In the genomic region with DNA sequence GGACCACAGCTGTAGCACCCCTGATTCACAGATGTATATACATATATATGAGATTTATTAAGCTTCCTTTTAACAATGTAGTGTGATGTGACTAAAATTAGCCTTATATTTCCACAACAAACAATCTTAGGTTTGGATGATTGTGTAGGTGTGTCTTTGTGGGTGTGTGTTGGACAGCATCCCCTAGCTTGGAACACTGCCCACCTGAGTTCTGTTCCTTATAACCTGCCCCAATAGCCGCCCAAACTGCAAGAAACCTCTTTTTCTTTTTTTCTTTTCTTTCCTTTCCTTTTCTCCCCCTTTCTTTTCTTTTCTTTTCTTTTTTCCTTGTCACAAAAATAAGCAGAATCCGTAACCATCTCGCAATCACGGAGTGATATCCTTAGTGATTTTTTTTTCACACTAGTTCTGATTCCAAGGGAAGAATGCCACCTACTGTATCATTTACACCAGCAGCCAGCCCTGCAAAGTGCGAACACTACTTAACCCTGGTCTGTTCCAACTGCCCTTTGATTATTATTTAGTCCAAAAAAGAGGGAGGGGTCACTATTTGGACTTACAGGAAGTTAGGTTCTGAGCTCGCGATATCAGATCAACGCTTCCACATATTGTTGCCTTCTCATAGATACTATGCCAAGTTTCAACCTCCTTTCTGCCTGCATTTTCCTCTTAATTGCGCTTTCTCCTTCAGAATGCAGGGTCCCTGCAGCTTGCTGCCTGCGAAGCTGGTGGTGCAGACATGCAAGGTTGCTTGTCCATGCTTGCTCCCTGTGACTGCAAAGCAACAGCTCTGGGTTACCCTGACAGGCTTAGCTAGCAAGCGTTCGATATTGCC, we compare ENCODE assay signal across 8 mouse cellular contexts. TPM values are rescaled to one million over a fixed set of nuclear protein-coding genes. Genes with fewer than 3 reads are reported as not detected.
A peak's percentile ranks its signal among the peaks of the same experiment; 100 is the strongest.
DNase-seq lines count a peak whose midpoint lies in the region; ATAC-seq and TF ChIP-seq lines count a peak whose summit lies in the region.

No protein-coding gene starts in this region.

- H3K27me3 ChIP-seq in heart, embryonic 10.5 days (ENCODE audit: insufficient read depth, poor library complexity, severe bottlenecking), result peaks cover 72% of the 10 kb centered on the region
- peaks cover 85% of the 10 kb centered on the region for H3K27me3 ChIP-seq in embryonic facial prominence, embryonic 13.5 days
- peaks cover 16% of the 10 kb centered on the region for H3K27me3 ChIP-seq in intestine, embryonic 15.5 days (replicated peaks)
- peaks cover 51% of the 10 kb centered on the region for H3K27me3 ChIP-seq in liver, embryonic 16.5 days (ENCODE audit: control insufficient read depth, insufficient read depth, low read depth, low read length)
- peaks cover 19% of the 10 kb centered on the region for H3K27me3 ChIP-seq in small intestine, adult 2 months (ENCODE audit: control insufficient read depth, insufficient read depth, low read length)

- peaks cover 21% of the 10 kb centered on the region for H3K4me1 ChIP-seq in heart, embryonic 10.5 days
- H3K4me1 ChIP-seq in embryonic facial prominence, embryonic 13.5 days, result peaks cover 20% of the 10 kb centered on the region
- H3K4me1 ChIP-seq in intestine, embryonic 15.5 days (replicated peaks), result peaks cover 16% of the 10 kb centered on the region
- H3K4me1 ChIP-seq in liver, embryonic 16.5 days (ENCODE audit: control insufficient read depth, low read depth, low read length), result peaks cover 7% of the 10 kb centered on the region
- H3K4me1 ChIP-seq in small intestine, adult 2 months (ENCODE audit: control insufficient read depth, insufficient read depth, insufficient read length, low read length), result peaks cover 8% of the 10 kb centered on the region

- no peak for TF ChIP-seq POLR2A in small intestine, adult 2 months (IDR thresholded peaks at IDR 0.05; ENCODE audit: low read depth, low read length)

- TF ChIP-seq CTCF in small intestine, adult 2 months (IDR thresholded peaks at IDR 0.05; ENCODE audit: extremely low read depth, insufficient read length, insufficient replicate concordance, low read depth, low read length), result no peak

- peak overlapping the region; percentile 84 for H3K4me3 ChIP-seq in heart, embryonic 10.5 days
- peak overlapping the region; percentile 68 for H3K4me3 ChIP-seq in embryonic facial prominence, embryonic 13.5 days
- peak overlapping the region; percentile 69 for H3K4me3 ChIP-seq in intestine, embryonic 15.5 days (replicated peaks)
- H3K4me3 ChIP-seq in liver, embryonic 16.5 days (ENCODE audit: low read depth, low read length), result peak overlapping the region; percentile 59
- peak overlapping the region; percentile 64 for H3K4me3 ChIP-seq in small intestine, adult 2 months (ENCODE audit: low read depth, low read length)

- ATAC-seq in embryonic facial prominence, embryonic 13.5 days (ENCODE audit: insufficient number of reproducible peaks, insufficient read depth, low FRiP score, low TSS enrichment, low read depth), result no peak
- peak; percentile 48 for ATAC-seq in intestine, embryonic 15.5 days
- peak; percentile 22; the same call in 1 of the 2 replicates for ATAC-seq in liver, embryonic 16.5 days (ENCODE audit: low read depth)

- peak overlapping the region; percentile 91 for H3K4me2 ChIP-seq in embryonic facial prominence, embryonic 13.5 days
- peak overlapping the region; percentile 95 for H3K4me2 ChIP-seq in intestine, embryonic 15.5 days (replicated peaks)
- peak overlapping the region; percentile 75 for H3K4me2 ChIP-seq in liver, embryonic 16.5 days (ENCODE audit: low read depth, low read length)

- no peak for DNase-seq in heart, embryonic 10.5 days (ENCODE audit: low spot score)
- no peak for DNase-seq in heart, postnatal 4 days
- peak; percentile 57 for DNase-seq in Muller cell, postnatal 12 days (ENCODE audit: inconsistent ontology term)
- DNase-seq in thymus, postnatal 0 days (ENCODE audit: low spot score), result no peak

- peak overlapping the region; percentile 81 for H3K27ac ChIP-seq in heart, embryonic 10.5 days
- no peak overlapping the region for H3K27ac ChIP-seq in embryonic facial prominence, embryonic 13.5 days
- 0 out of 2 replicates have a peak overlapping the region, but pooled peaks have one; percentile 11 for H3K27ac ChIP-seq in intestine, embryonic 15.5 days
- H3K27ac ChIP-seq in liver, embryonic 16.5 days (ENCODE audit: low read length), result no peak overlapping the region
- H3K27ac ChIP-seq in small intestine, adult 2 months (ENCODE audit: insufficient read depth, low read depth, low read length), result no peak overlapping the region

- peak overlapping the region; percentile 76 for H3K9ac ChIP-seq in embryonic facial prominence, embryonic 13.5 days
- peak overlapping the region; percentile 57 for H3K9ac ChIP-seq in intestine, embryonic 15.5 days
- H3K9ac ChIP-seq in liver, embryonic 16.5 days (ENCODE audit: low read depth, low read length), result peak overlapping the region; percentile 3; the same call in 1 of the 2 replicates

- no peaks in the 10 kb centered on the region for H3K36me3 ChIP-seq in heart, embryonic 10.5 days
- H3K36me3 ChIP-seq in embryonic facial prominence, embryonic 13.5 days, result no peaks in the 10 kb centered on the region
- no peaks in the 10 kb centered on the region for H3K36me3 ChIP-seq in intestine, embryonic 15.5 days
- no peaks in the 10 kb centered on the region for H3K36me3 ChIP-seq in liver, embryonic 16.5 days (ENCODE audit: control insufficient read depth, insufficient read depth)
- no peaks in the 10 kb centered on the region for H3K36me3 ChIP-seq in small intestine, adult 2 months (ENCODE audit: control insufficient read depth, insufficient read depth, low read length)

- H3K9me3 ChIP-seq in heart, embryonic 10.5 days, result no peaks in the 10 kb centered on the region
- H3K9me3 ChIP-seq in embryonic facial prominence, embryonic 13.5 days, result no peaks in the 10 kb centered on the region
- H3K9me3 ChIP-seq in intestine, embryonic 15.5 days, result no peaks in the 10 kb centered on the region
- no peaks in the 10 kb centered on the region for H3K9me3 ChIP-seq in liver, embryonic 16.5 days (replicated peaks; ENCODE audit: control insufficient read depth, low read length)

- WGBS in heart, embryonic 10.5 days, result 10% methylated on average over 12 of the region's 12 CpGs
- 6% methylated on average over 12 of the region's 12 CpGs for WGBS in embryonic facial prominence, embryonic 13.5 days
- 5% methylated on average over 12 of the region's 12 CpGs for WGBS in intestine, embryonic 15.5 days
- WGBS in liver, embryonic 16.5 days (ENCODE audit: insufficient replicate concordance), result 7% methylated on average over 12 of the region's 12 CpGs
- WGBS in small intestine, adult 2 months, result 5% methylated on average over 12 of the region's 12 CpGs

RNA-seq across cellular contexts. Expression of a gene that starts 0.9 kb away (rescaled TPM):
- polyA plus RNA-seq in heart, embryonic 10.5 days (2016; fragmentation: Nextera tagmentation; extraction: Ambion mirVana), result 0.52 and 0.69 TPM in 2 replicates
- 1 to 10 TPM; 1.4 to 2.1 TPM for total RNA-seq in heart, postnatal 4 days (2021)
- polyA plus RNA-seq in embryonic facial prominence, embryonic 13.5 days (2015; fragmentation: Nextera tagmentation; extraction: Ambion mirVana), result 4.8 and 6.8 TPM in 2 replicates
- polyA plus RNA-seq in intestine, embryonic 15.5 days (2015; fragmentation: Nextera tagmentation; extraction: Ambion mirVana), result 2.3 and 2.8 TPM in 2 replicates
- 0.09 and 0.12 TPM in 2 replicates for polyA plus RNA-seq in liver, embryonic 16.5 days (2015; fragmentation: Nextera tagmentation; extraction: Ambion mirVana)
- polyA plus RNA-seq in small intestine, adult 2 months (2012; rRNA removed), result 0.15 and 0.56 TPM in 2 replicates
- 1.5 and 1.7 TPM in 2 replicates for polyA plus RNA-seq in thymus, postnatal 0 days (2015; fragmentation: Nextera tagmentation; extraction: Ambion mirVana)

Comparison
In these comparisons a context has a peak if more than half of its experiments do, and no peak if none do; other contexts are left out.
1. H3K27ac ChIP-seq: peak in heart, embryonic 10.5 days (single experiment) and intestine, embryonic 15.5 days (single experiment); none in embryonic facial prominence, embryonic 13.5 days (single experiment), liver, embryonic 16.5 days (single experiment) and small intestine, adult 2 months (single experiment).
2. H3K9ac ChIP-seq: peak in every context shown above with its lines; median percentile 76 in embryonic facial prominence, embryonic 13.5 days; 57 in intestine, embryonic 15.5 days; 3 in liver, embryonic 16.5 days.
3. Peak in every context shown above with its lines, with median percentiles within 50 percentile points of each other: H3K4me3 ChIP-seq and H3K4me2 ChIP-seq.